8 mouse cellular contexts compared by ENCODE assay signal in the genomic region with DNA sequence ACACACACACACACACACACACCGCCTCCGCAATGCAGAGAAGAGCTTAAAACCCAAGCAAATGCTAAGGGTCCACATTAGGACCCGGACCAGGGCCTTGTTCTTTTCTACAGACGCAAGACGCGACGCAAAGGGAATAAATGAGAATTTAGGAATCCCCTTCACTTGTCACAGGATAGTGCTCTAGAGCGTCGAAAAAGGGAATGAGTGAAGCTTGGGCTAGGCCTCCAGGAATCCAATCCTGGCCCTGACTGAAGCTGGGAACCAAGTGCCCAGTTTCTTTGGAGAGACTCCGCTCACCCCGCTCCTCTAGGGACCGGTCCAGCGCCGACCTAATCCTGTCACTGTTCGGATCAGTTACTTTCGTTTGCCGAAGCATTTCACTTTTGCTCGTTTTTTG.
A peak's percentile ranks its signal among the peaks of the same experiment; 100 is the strongest.
DNase-seq lines count a peak whose midpoint lies in the region; ATAC-seq lines count a peak whose summit lies in the region.

No protein-coding gene starts in this region.

- DNase-seq in heart, adult 11 months, result no peak
- DNase-seq in midbrain, embryonic 10.5 days (ENCODE audit: low spot score), result peak; percentile 43
- no peak for DNase-seq in left cerebral cortex, postnatal 25 days (ENCODE audit: low spot score in 2 of 2)
- no peak for DNase-seq in spleen, adult 18-20 months
- DNase-seq in thymus, postnatal 25 days, result no peak

- H3K4me1 ChIP-seq in heart, embryonic 16.5 days (ENCODE audit: control insufficient read depth, insufficient read depth, low read length), result no peaks in the 10 kb centered on the region
- no peaks in the 10 kb centered on the region for H3K4me1 ChIP-seq in brown adipose tissue, adult 24 weeks (ENCODE audit: control insufficient read depth, insufficient read depth, insufficient read length, low read length)
- H3K4me1 ChIP-seq in forebrain, embryonic 15.5 days, result no peaks in the 10 kb centered on the region
- peaks cover 58% of the 10 kb centered on the region for H3K4me1 ChIP-seq in midbrain, embryonic 10.5 days

- H3K36me3 ChIP-seq in heart, embryonic 16.5 days (ENCODE audit: control insufficient read depth, insufficient read depth), result no peaks in the 10 kb centered on the region
- no peaks in the 10 kb centered on the region for H3K36me3 ChIP-seq in forebrain, embryonic 15.5 days
- no peaks in the 10 kb centered on the region for H3K36me3 ChIP-seq in midbrain, embryonic 10.5 days

- H3K9me3 ChIP-seq in heart, embryonic 16.5 days (replicated peaks; ENCODE audit: control insufficient read depth, low read length), result no peaks in the 10 kb centered on the region
- H3K9me3 ChIP-seq in forebrain, embryonic 15.5 days, result no peaks in the 10 kb centered on the region
- H3K9me3 ChIP-seq in midbrain, embryonic 10.5 days (replicated peaks), result no peaks in the 10 kb centered on the region

- H3K4me3 ChIP-seq in heart, embryonic 16.5 days (ENCODE audit: low read length), result peak overlapping the region; percentile 15
- peak overlapping the region; percentile 18; the same call in 1 of the 2 replicates for H3K4me3 ChIP-seq in brown adipose tissue, adult 24 weeks (ENCODE audit: insufficient read depth, low read depth, low read length)
- no peak overlapping the region for H3K4me3 ChIP-seq in forebrain, embryonic 15.5 days
- peak overlapping the region; percentile 39 for H3K4me3 ChIP-seq in midbrain, embryonic 10.5 days

- no peak for ATAC-seq in heart, embryonic 16.5 days (replicated peaks; ENCODE audit: extremely low read depth, insufficient read depth, low FRiP score)
- no peak for ATAC-seq in forebrain, embryonic 15.5 days (replicated peaks)

- no peak overlapping the region for H3K27ac ChIP-seq in heart, embryonic 16.5 days (ENCODE audit: low read length)
- no peak overlapping the region for H3K27ac ChIP-seq in brown adipose tissue, adult 24 weeks (replicated peaks; ENCODE audit: low read depth, low read length)
- no peak overlapping the region for H3K27ac ChIP-seq in forebrain, embryonic 15.5 days (replicated peaks)
- H3K27ac ChIP-seq in midbrain, embryonic 10.5 days (replicated peaks), result peak overlapping the region; percentile 72

- intact Hi-C loops in left cerebral cortex, postnatal 25 days (cut with DNase I), result loop anchor here (5.0 to 10.0 kb wide), 2 partner anchors 97 to 454 kb away; no protein-coding TSS in a partner anchor

- H3K27me3 ChIP-seq in heart, embryonic 16.5 days (ENCODE audit: control insufficient read depth, insufficient read depth, low read length), result peaks cover 43% of the 10 kb centered on the region
- peaks cover 10% of the 10 kb centered on the region for H3K27me3 ChIP-seq in forebrain, embryonic 15.5 days
- H3K27me3 ChIP-seq in midbrain, embryonic 10.5 days (ENCODE audit: low read depth, poor library complexity, severe bottlenecking), result peaks cover 66% of the 10 kb centered on the region

- 18% methylated on average over 18 of the region's 18 CpGs for WGBS in heart, embryonic 16.5 days
- WGBS in forebrain, embryonic 15.5 days, result 22% methylated on average over 18 of the region's 18 CpGs
- 22% methylated on average over 18 of the region's 18 CpGs for WGBS in midbrain, embryonic 10.5 days

- peak overlapping the region; percentile 48 for H3K4me2 ChIP-seq in heart, embryonic 16.5 days (ENCODE audit: low read depth, low read length)
- H3K4me2 ChIP-seq in forebrain, embryonic 15.5 days (replicated peaks), result peak overlapping the region; percentile 19; the same call in 1 of the 2 replicates

- H3K9ac ChIP-seq in heart, embryonic 16.5 days (ENCODE audit: low read length), result no peak overlapping the region
- H3K9ac ChIP-seq in forebrain, embryonic 15.5 days (replicated peaks), result no peak overlapping the region
